Mouse (Mus musculus) 3T3-L1 (cell line): ENCODE measurements around the gene U2af2.
"Not testable (repeated sequence)": the region's sequence is repeated elsewhere in the genome, so short reads cannot be mapped to it uniquely, and the experiment has no call there.

Experiments
- DNase-seq: peaks from one replicate; pipeline ENCODE4 v3.0.0-alpha.2; 2015; ENCODE audit warnings: low read depth, low spot score

U2af2 gene

DNA sequence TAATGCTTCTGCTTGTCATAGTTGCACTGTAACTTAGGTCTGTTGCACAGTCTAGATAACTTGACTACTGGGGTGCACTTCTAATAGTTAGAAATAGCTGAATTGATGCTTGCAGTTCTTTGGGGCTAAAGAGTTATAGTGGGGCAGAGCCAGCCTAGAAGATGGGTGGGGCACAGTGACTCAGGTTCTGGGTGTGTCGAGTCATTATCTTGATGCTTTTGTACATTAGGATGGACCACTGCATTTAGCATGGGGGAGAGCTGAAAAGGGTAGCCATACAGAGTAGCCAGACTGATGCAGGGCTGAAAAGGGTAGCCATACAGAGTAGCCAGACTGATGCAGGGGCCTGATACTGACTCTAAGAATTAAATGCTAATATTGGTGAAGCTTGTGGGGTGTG lies 11.6 kb downstream of the U2af2 start:
- no peak for DNase-seq

DNA sequence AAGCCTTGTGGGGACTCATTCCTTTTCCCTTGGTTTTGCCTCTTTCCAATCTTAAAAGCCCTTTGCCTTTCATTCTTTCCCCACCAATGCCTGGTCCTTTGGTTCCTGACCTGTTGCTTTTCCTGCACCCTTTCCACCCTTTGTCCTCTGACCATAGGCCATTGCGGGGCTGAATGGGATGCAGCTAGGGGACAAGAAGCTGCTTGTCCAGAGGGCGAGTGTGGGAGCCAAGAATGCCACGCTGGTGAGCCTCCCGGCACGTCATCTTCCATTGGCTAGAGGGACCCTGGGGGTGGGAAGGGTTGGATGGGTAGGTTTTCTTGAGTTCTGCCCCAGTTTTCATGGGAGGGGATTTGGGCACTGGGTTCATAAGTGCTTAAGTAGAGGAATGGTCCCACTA lies 13.0 kb downstream of the U2af2 start:
- DNase-seq, result no peak

DNA sequence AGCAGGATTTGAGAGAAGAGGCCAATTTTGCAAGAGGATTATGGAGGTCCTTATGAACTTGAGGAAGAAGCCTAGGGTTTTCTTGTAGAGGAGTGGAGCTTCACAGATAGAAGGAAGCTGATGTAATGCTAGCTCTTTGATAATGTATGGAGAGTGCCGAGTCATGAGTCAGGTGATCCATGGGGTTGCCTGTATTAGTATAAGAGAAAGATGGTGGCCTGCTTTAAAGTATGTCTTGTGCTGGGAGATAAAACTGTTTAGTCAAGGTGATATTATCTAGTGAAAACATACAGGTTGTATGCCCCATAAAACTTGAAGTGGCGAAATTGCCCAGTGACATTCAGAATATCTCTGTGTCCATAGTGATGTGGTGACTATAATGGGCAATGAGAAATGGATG lies 15.0 kb downstream of the U2af2 start:
- DNase-seq, result no peak

DNA sequence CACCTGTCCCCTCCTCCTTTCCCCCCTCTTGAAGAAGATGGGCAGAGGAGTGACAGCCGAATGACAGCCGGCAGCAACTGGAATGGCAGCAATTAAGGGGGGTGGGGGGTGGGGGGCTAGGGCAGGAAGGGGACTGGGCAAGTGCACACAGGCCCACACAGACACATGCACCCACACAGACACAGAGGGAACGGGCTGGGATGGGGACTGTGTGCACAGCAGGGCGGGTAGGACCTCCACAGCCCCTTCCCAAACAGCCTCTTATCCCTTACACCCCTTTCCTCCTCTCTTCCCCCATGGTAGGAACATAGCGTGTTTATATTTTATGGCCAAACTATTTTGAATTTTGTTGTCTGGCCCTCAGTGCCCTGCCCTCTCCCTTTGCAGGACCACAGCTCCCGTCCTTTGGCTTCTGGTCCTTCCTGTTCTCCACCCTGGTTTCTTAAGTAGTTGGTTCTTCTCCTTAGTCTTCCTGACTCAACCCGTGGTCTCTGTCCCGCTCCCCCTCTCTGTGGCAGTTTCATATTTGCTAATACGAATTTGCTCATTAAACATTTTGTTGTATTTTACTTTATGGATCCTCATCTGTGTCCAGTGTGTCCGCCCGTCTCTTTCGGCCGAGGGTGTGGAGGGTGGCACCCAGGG lies 17.5 kb downstream of the U2af2 start:
- DNase-seq, result not testable (repeated sequence)

DNA sequence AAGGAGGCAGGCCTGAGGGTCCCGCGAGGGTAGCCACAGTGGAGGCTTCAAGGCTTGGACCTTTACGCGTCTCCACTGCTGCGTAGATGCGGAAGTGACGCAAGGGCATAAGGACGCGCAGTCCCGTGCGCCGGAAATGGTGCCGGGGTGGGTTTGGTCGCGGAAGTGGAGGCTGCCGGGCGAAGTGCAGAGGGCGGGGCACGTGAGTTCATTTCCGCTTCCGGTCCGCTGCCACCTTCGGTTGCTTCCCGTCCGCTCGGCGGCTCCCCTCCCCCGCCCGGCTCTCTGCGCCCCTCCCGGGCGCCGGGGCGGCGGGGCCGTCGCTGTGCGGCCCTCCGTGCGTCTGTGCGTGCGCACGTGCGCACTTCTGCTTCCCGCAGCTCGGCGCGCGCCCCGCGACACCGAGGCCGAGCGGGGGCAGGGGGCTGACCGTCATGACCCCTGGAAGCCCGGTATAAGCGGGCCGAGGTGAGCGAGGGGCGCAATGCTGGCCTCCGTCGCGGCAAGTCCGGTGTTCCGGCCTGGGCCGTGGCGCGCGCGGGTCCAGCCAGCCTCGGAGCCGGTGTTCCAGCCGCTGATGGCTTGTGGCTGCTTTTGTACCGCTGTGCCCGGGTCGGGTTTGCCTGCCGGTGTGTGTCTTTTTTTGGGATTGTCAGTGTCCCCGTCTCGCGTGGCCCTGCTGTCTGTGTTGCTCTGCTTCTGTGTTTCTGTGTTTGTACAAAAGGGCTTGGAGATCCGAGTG lies 18.2 kb downstream of the U2af2 start, which contains the start of gene Epn1:
Epn1 (plus strand) TSS at position 226 of the 742 bp plus-strand sequence.
- DNase-seq, result peak; percentile 91

DNA sequence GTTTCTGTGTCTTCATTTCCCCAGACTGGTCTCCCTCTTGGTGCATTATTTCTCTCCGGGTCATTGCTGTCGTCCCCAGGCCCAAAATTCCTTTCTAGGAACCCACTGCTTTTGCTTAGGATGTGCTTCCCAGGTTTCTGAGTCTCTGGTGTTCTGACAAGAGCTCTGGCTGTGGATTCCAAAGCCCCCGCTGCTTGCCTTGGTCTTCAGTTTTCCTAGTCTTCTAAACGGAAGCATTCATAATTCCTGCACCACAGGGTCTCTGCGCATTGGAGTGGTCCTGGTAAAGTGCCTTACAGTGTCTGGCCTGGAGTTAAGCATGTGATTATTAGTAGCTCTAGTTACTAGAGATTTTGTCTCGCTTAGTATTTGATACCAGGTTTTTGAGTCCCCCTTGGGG lies 18.9 kb downstream of the U2af2 start:
- DNase-seq, result peak; percentile 28

DNA sequence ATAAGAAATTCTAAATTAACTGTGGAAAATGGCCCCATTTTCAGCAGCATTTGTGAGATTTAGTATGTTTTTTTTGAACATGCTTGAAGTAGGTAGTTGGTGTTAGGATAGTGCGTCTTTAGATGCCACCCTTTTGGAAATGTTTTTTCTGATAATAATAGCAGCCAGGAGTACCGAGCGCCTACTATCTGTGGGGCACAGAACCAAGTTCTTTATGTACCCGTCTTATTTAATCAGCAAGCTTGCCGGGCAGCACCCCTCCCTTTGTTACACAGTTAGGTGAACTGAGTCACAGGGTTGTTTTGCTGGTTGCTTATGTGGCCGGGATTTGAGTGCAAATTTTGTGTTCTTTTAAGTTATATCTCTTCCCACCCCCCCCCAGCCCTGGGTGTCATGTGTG lies 19.3 kb downstream of the U2af2 start:
- DNase-seq, result peak; percentile 44

DNA sequence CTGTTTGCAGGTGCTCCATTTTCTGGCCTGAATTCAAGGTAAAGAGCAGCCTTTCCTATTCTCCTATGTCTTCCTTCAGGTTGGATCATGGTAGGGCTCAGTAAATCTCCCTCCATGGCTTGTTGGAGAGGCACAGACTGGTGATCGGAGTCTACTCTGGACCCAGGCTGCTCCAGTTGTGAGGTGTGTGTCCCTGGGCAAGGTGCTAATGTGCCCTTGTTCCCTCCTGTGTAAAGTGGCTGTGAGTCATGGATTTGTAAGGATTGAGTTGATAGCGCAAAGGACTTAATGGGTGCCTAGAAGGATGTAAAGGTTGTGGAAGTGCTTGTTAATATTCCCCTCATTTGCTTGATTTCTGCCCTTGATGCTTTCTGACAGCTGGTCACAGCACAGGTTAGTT lies 20.0 kb downstream of the U2af2 start:
- DNase-seq, result no peak

DNA sequence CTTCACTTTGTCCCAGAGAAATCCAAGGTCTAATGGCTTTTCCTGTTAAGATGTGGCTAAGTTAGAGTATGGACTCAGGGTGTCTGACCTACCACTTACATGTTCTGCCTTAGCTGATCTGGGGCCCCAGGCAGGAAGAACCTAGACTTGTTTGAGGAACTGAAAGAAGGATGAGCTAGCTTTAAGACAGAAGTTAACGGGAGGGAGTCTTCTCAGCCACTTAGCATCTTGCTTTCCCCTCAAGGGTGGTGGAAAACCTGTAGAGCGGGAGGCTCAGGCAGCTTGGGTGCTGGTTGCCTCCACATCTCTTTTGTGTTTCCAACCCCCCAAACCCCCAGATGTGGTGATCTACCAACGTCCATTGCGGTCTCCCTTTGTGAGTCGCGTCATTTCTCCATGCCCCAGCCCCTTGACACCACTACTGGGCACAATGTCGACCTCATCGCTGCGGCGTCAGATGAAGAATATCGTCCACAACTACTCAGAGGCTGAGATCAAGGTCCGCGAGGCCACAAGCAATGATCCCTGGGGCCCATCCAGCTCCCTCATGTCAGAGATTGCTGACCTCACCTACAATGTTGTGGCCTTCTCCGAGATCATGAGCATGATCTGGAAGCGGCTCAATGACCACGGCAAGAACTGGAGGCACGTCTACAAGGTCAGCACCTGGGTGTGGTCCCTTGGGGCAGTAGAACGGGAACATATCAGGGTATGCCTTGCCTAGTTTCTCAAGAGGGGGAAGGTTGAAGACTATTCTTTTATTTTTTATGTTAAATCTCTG lies 21.6 kb downstream of the U2af2 start:
- no peak for DNase-seq

DNA sequence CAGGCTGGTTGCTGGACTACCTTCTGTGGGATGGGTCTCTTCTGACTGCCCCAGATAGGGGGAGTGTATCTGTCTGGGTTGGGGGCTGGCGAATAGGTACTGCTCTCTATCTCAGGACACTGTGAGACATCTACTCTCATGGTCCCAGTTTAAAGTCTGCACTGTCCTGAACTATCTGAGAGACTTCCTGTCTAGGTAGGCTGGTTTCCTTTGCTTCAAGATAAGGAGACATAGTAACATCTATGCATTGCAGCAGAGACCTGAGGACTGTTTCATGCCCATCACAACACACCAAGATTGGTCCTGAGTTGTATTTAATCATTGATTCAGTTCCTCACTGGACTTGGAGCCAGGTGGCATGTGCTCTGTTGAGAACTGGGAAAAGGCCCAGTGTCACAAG lies 23.6 kb downstream of the U2af2 start:
- DNase-seq, result no peak

DNA sequence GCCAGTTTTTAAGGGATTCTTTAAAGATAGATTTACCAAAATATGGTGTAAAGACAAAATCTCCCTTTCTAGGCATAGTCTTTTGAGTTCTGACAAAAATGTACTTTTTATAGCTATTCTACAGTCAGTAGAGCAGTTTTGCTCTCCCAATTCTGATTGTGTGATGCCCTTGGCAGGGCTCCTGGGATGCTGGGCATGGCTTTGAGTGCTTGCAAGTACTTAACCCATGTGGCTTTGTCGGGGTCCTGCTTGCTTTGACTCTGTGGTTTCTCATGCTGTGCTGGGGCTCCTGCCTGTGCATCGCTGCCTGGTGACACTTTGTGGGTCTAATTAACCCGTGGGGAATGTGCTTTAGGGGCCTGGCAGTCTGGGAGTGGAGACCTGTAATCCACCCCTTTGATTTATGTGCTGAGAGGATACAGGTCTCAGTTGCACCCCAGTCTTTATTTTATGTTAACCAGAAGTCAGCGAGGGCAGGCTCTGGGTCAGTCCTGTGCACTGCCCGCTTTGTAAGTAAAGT lies 25.0 kb downstream of the U2af2 start:
- DNase-seq, result no peak

DNA sequence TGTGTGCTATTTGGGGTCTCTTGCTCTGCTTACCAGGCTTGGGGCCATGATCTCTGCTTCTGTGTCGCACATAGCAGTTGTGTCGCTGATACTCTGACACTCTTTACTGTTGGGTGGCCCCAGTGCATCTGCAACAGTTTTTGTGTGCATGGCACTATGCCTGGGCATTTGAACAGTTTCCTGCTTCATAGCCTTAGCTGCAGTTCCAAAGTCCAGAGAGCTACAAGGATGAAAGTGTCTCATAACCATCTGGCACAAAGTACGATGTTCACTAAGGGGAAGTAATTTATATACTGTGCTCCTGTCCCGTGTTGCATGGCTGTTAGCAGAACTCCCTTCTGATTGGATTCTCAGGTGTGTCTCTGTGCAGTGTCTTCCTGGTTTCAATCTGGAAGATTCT lies 25.9 kb downstream of the U2af2 start:
- DNase-seq, result no peak

DNA sequence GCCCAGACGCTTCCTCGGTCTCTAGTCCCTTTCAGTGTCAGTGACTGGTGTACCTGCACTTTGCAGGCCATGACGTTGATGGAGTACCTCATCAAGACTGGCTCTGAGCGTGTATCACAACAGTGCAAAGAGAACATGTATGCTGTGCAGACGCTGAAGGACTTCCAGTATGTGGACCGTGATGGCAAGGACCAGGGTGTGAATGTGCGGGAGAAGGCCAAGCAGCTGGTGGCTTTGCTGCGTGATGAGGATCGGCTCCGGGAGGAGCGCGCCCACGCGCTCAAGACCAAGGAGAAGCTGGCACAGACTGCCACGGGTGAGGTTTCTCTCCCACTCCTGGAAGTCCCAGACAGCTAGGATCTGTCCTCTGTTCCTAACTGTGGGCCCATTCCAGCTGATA lies 27.9 kb downstream of the U2af2 start:
- DNase-seq, result no peak

DNA sequence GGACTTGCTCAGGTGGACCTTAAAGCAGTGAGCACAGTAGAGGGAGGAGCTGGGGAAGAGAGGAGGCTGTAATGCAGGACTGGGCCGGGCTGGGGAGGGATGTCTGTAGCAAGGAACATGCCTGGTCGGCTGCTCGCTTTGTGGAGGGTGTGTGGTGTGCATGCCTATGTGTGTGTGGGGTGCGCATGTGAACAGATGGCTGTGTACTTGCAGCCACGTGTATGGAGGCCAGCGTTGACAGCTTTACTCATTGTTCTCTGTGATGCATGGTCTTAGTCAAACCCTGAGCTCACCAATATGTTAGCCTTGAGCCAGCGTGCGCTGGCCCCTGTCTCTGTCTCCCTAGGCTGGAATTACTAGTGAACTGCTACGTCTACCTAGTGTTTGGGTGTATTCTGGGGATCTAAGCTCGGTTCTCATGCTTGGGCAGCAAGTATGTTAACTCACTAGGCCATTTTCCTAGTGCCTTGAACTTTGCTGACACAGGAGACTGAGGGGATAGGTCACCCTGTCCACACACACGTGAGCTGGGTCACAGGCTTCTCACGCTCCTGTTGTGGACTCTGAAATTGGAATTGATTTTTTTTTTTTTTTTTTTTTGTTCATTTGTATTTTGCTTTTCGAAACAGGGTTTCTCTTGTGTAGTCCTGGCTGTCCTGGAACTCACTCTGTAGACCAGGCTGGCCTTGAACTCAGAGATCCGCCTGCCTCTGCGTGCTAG lies 29.2 kb downstream of the U2af2 start:
- DNase-seq, result no peak

DNA sequence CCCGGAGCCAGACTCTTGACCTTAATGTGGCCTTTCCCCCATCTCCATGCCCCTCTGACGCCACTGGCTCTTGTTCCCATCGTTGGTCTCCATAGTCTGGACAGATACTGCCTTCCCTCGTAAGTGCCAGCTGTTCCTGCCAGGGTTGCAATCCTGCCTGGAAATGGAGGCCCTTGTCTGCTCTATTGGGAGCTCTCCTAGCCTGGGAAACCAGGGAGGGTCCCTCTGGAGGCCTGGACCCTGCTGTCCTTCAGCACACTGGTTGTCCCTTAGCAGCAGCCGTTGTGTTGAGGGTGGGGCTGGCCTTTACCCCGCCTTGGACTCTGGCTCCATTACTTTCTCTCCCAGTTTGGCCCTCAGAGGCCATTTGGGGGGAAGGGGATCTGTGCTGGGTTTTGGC lies 30.4 kb downstream of the U2af2 start:
- no peak for DNase-seq

DNA sequence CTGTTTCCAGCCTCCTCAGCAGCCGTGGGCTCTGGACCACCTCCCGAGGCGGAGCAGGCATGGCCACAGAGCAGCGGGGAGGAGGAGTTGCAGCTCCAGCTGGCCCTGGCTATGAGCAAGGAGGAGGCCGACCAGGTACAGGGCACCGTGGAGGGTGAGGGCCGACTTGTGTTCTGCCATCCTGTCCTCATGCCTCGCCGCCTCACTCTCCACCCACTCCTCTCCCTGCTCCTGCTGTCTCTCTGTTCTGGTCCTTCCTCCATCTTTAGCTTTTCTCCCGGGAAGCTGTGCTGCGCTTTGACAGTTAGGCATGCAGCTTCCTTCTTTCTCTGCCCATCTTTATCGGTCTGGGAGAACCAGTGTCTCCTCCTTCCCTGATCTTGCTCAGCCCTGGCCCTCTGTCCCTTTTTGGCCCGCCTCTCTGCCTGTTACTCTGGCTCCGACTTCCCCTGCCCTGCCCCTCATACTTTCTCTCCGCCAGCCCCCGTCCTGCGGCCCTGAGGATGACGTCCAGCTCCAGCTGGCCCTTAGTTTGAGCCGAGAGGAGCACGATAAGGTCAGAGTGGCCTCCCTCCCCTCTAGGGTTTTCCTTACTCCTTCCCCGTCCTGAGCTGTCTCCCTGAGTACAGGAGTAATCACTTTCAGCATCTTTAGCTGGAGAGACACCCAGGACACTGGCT lies 31.0 kb downstream of the U2af2 start:
- DNase-seq, result no peak

DNA sequence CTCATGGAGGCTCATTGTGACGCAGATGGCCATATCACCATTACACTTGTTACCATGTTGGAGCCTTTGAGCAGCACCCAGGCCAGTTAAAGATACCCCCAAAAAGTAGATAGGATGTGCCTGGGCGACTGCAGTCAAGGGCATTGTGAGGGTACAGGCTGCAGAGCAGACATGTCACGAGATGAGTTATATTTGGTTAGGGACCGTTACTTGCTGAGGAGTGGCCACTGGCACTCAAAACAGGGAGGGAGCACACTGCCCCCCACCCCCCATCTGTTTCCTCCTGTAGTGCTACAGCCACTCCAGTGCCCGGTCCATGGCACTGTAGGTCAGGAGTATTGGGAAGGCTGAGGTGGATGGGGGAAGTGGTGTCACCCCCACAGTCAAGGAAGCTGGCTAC lies 36.8 kb downstream of the U2af2 start:
- no peak for DNase-seq

DNA sequence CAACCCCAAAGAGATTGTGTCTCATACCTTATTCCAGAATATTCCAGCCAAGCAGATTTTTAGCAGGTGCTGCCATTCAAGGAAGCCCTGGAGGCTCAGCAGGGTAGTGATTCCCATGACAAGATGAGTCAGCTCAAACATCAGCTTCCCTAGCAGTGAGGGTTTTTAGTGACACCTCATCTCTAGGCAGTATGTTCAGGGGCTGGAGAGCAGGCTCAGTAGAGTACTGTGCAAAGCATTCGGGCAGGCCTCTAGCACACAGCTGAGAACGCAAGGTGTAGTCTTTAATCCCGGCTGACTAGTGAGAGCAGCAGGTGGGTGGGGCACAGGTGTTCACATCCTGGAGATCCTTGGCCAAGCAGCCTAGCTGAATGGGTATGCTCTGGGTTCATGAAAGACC lies 37.9 kb downstream of the U2af2 start:
- DNase-seq, result peak; percentile 34

DNA sequence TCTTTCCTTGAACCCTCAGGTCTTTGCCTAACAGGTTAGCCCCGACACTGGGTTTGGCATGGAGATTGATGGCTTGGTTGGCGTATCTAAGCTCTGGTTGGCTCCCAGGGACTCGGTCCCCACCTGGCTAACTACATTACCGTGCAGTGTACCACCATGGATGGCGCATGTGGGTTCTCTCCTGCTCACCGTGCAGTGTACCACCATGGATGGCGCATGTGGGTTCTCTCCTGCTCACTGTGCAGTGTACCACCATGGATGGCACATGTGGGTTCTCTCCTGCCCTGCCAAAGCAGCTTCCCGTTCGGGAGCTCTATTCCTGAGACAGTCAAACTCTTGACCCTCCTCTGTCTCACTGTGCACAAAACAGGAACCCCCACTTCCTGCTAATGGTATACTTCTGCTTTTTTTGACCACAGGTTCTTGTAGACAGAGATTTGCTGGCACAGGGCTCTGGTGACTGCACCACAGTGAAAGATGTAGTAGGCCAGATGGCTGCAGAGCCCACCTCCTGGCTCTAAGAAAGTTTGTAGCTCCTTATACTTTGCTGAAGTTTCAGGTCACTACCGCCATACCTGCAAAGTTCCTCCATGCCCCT lies 39.2 kb downstream of the U2af2 start:
- no peak for DNase-seq

DNA sequence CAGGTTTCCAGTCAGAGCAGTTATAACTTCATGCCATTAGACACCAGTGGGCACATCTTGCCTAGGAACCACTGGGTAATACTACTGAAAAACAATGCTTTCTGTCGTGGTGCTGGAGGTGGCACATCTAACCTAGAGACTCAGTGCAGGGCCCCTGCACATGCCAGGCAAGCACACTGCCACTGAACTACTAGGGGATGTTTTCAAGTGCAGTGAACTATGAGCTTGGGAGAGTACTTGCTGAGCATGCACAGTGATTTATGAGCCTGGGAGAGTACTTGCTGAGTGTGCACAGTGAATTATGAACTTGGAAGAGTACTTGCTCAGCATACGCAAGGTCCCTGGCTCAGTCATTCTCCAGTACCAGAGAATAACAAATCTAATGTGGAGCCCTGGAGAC lies 40.6 kb downstream of the U2af2 start:
- no peak for DNase-seq

DNA sequence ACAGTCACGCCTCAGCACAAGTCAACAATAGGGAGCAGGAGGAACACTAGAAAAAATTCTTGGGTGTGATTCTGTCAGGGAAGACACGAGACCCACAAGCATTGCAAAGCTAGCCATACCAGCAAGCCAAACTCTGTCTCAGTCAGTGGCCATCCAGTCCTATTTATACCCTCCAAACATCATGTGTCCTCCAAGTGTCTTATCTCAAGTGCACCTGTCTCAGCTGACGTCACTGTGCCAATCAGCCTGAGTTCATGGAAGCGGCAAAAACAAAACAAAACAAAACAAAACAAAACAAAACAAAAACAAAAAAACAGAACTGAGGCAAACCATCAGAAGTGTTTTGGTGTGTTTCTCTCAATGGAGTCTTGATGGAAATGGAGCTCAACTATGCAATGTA lies 46.3 kb downstream of the U2af2 start:
- DNase-seq, result no peak
